Mouse (Mus musculus) embryo, embryonic 11.5 days (tissue): ENCODE results near the gene Hemgn.

Experiments used
- DNase-seq: peaks from one replicate; pipeline ENCODE4 v3.0.0-alpha.2; 2012; ENCODE audit warnings: low read depth, low spot score

Hemgn gene

GRCm38 (mm10) chr4:46417491-46417890, 4.2 kb upstream of the Hemgn start:
- DNase-seq, result no peak

GRCm38 (mm10) chr4:46412113-46412512, 1.2 kb downstream of the Hemgn start:
- DNase-seq, result no peak

GRCm38 (mm10) chr4:46411489-46411888, 1.8 kb downstream of the Hemgn start:
- DNase-seq, result no peak

- no peak for DNase-seq
Observed at GRCm38 (mm10) chr4:46410677-46411076, 2.6 kb downstream of the Hemgn start.

GRCm38 (mm10) chr4:46406966-46407703, 6.2 kb downstream of the Hemgn start:
- DNase-seq, result no peak

- no peak for DNase-seq
Observed at GRCm38 (mm10) chr4:46404042-46404795, 9.1 kb downstream of the Hemgn start.

- no peak for DNase-seq
Observed at GRCm38 (mm10) chr4:46398839-46399238, 14.5 kb downstream of the Hemgn start.

GRCm38 (mm10) chr4:46395736-46396135, 17.6 kb downstream of the Hemgn start:
- no peak for DNase-seq

GRCm38 (mm10) chr4:46394388-46394787, 18.9 kb downstream of the Hemgn start:
- no peak for DNase-seq

- DNase-seq, result peak; percentile 82
Observed at GRCm38 (mm10) chr4:46390390-46390970, 22.8 kb downstream of the Hemgn start.

GRCm38 (mm10) chr4:46389612-46390341, 23.5 kb downstream of the Hemgn start:
- peak; percentile 43 for DNase-seq

- DNase-seq, result peak; percentile 98
Observed at GRCm38 (mm10) chr4:46389013-46389611, 24.2 kb downstream of the Hemgn start, which contains the start of gene Trmo. TSS of gene Trmo (minus strand) at chr4:46389437.

GRCm38 (mm10) chr4:46388556-46388955, 24.8 kb downstream of the Hemgn start:
- no peak for DNase-seq

- peak; percentile 64 for DNase-seq
Observed at GRCm38 (mm10) chr4:46374869-46375368, 38.4 kb downstream of the Hemgn start.

- no peak for DNase-seq
Observed at GRCm38 (mm10) chr4:46374455-46374854, 38.9 kb downstream of the Hemgn start.

GRCm38 (mm10) chr4:46371030-46371429, 42.3 kb downstream of the Hemgn start:
- DNase-seq, result no peak

- no peak for DNase-seq
Observed at GRCm38 (mm10) chr4:46370406-46370805, 42.9 kb downstream of the Hemgn start.

- DNase-seq, result no peak
Observed at GRCm38 (mm10) chr4:46369070-46369469, 44.2 kb downstream of the Hemgn start.

GRCm38 (mm10) chr4:46367487-46367959, 45.8 kb downstream of the Hemgn start:
- DNase-seq, result no peak

- no peak for DNase-seq
Observed at GRCm38 (mm10) chr4:46364360-46364759, 48.9 kb downstream of the Hemgn start.

- DNase-seq, result no peak
Observed at GRCm38 (mm10) chr4:46361258-46361657, 52.0 kb downstream of the Hemgn start.
